8 mouse cellular contexts compared by ENCODE assay signal in the genomic region with DNA sequence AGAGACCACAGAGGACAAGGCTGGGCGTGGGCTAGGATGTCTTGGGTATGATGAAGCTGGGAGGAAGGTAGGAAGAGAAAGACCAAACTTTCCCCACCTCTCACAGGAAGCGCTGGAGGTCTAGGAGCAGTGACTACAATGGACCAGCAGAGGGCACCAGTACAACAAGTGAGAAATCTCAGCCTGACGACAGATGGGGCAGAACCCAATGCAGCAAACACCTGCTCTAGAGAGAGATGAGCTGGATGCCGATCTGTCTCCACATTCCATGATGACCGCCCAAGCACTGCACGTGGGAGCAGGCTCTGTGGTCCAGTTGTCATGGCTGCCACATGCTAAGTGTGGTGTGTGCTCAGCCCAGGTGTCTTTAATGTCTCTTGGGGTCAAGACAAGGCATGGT. TPM values are rescaled to one million over a fixed set of nuclear protein-coding genes. Genes with fewer than 3 reads are reported as not detected.
A peak's percentile ranks its signal among the peaks of the same experiment; 100 is the strongest.
DNase-seq lines count a peak whose midpoint lies in the region; ATAC-seq and TF ChIP-seq lines count a peak whose summit lies in the region.

No protein-coding gene starts in this region.

- no peak overlapping the region for H3K9ac ChIP-seq in MEL (ENCODE audit: control insufficient read depth, low read depth, low read length, poor library complexity, severe bottlenecking)
- no peak overlapping the region for H3K9ac ChIP-seq in forebrain, embryonic 16.5 days (replicated peaks; ENCODE audit: low read depth, low read length)
- H3K9ac ChIP-seq in liver, embryonic 11.5 days (ENCODE audit: low read depth, low read length): no peak overlapping the region
- no peak overlapping the region for H3K9ac ChIP-seq in neural tube, embryonic 12.5 days

- WGBS in forebrain, embryonic 16.5 days: 5% methylated on average over 6 of the region's 6 CpGs
- WGBS in liver, embryonic 11.5 days: 5% methylated on average over 6 of the region's 6 CpGs
- WGBS in neural tube, embryonic 12.5 days: 7% methylated on average over 6 of the region's 6 CpGs

- H3K9me3 ChIP-seq in MEL (replicated peaks; ENCODE audit: insufficient read depth, low read length): no peaks in the 10 kb centered on the region
- H3K9me3 ChIP-seq in forebrain, embryonic 16.5 days (ENCODE audit: control insufficient read depth, low read length): no peaks in the 10 kb centered on the region
- no peaks in the 10 kb centered on the region for H3K9me3 ChIP-seq in liver, embryonic 11.5 days (ENCODE audit: control insufficient read depth, low read length)
- H3K9me3 ChIP-seq in neural tube, embryonic 12.5 days: no peaks in the 10 kb centered on the region

- TF ChIP-seq EP300 in MEL (IDR thresholded peaks at IDR 0.05; ENCODE audit: low read depth in 1 of 2, low read length in 2 of 2): no peak

- H3K4me3 ChIP-seq in MEL (ENCODE audit: control insufficient read depth in 1 of 2, insufficient read depth in 1 of 2, low read depth in 2 of 2, low read length in 2 of 2): no peak overlapping the region
- no peak overlapping the region for H3K4me3 ChIP-seq in forebrain, embryonic 16.5 days (replicated peaks; ENCODE audit: low read length)
- no peak overlapping the region for H3K4me3 ChIP-seq in liver, embryonic 11.5 days (ENCODE audit: low read depth, low read length)
- H3K4me3 ChIP-seq in neural tube, embryonic 12.5 days: no peak overlapping the region

- no peaks in the 10 kb centered on the region for H3K79me2 ChIP-seq in MEL (ENCODE audit: control insufficient read depth, insufficient read depth, low read length, poor library complexity)

- peak; percentile 56 for DNase-seq in CD4-positive helper T cell, adult 2 months (ENCODE audit: low read depth, low spot score)
- peak; percentile 73 for DNase-seq in MEL (ENCODE audit: low read depth, low spot score)
- DNase-seq in cerebellum, adult 8-10 months: peak; percentile 56
- peak; percentile 60 for DNase-seq in kidney, adult 9 months
- peak; percentile 50 for DNase-seq in liver, embryonic 11.5 days (ENCODE audit: low spot score)
- DNase-seq in thymus, postnatal 4 days: peak; percentile 72

- no peaks in the 10 kb centered on the region for H3K27me3 ChIP-seq in MEL (ENCODE audit: control insufficient read depth in 1 of 2, insufficient read depth in 2 of 2, low read length in 2 of 2)
- H3K27me3 ChIP-seq in forebrain, embryonic 16.5 days (replicated peaks; ENCODE audit: control insufficient read depth, insufficient read depth, low read length): no peaks in the 10 kb centered on the region
- peaks cover 3% of the 10 kb centered on the region; the same call in 1 of the 2 replicates for H3K27me3 ChIP-seq in liver, embryonic 11.5 days (replicated peaks; ENCODE audit: control insufficient read depth, insufficient read depth, low read length)
- no peaks in the 10 kb centered on the region for H3K27me3 ChIP-seq in neural tube, embryonic 12.5 days (replicated peaks)

- no peak for TF ChIP-seq POLR2A in MEL (IDR thresholded peaks at IDR 0.05; ENCODE audit: control insufficient read depth in 1 of 2, insufficient read depth in 1 of 2, low read depth in 1 of 2, low read length in 2 of 2, poor library complexity in 1 of 2)

- H3K4me1 ChIP-seq in MEL (ENCODE audit: control insufficient read depth in 1 of 2, insufficient read depth in 2 of 2, low read length in 2 of 2): no peaks in the 10 kb centered on the region
- H3K4me1 ChIP-seq in forebrain, embryonic 16.5 days (replicated peaks; ENCODE audit: control insufficient read depth, insufficient read depth, low read length): peaks cover 3% of the 10 kb centered on the region; the same call in 1 of the 2 replicates
- no peaks in the 10 kb centered on the region for H3K4me1 ChIP-seq in liver, embryonic 11.5 days (replicated peaks; ENCODE audit: control insufficient read depth, insufficient read depth, low read length)
- no peaks in the 10 kb centered on the region for H3K4me1 ChIP-seq in neural tube, embryonic 12.5 days

- peak; percentile 83 to 92 (median 91) for TF ChIP-seq CTCF in MEL (IDR thresholded peaks at IDR 0.05 in 2 of 3, conservative IDR thresholded peaks at IDR 0.05 in 1 of 3; ENCODE audit: control insufficient read depth in 1 of 3, insufficient read depth in 1 of 3, low read depth in 2 of 3, low read length in 3 of 3, poor library complexity in 1 of 3, severe bottlenecking in 1 of 3)

- no peak overlapping the region for H3K27ac ChIP-seq in MEL (ENCODE audit: control insufficient read depth, low read depth, low read length)
- H3K27ac ChIP-seq in forebrain, embryonic 16.5 days (ENCODE audit: low read length): no peak overlapping the region
- no peak overlapping the region for H3K27ac ChIP-seq in liver, embryonic 11.5 days (ENCODE audit: low read depth, low read length)
- H3K27ac ChIP-seq in neural tube, embryonic 12.5 days: no peak overlapping the region

- peak; percentile 75 for ATAC-seq in forebrain, embryonic 16.5 days
- ATAC-seq in liver, embryonic 11.5 days (replicated peaks; ENCODE audit: low FRiP score): no peak
- peak; percentile 67 for ATAC-seq in neural tube, embryonic 12.5 days (ENCODE audit: low FRiP score, low read depth)

- H3K36me3 ChIP-seq in MEL (ENCODE audit: control insufficient read depth in 1 of 2, insufficient read depth in 2 of 2, low read length in 2 of 2): no peaks in the 10 kb centered on the region
- H3K36me3 ChIP-seq in forebrain, embryonic 16.5 days (ENCODE audit: control insufficient read depth, insufficient read depth): no peaks in the 10 kb centered on the region
- H3K36me3 ChIP-seq in liver, embryonic 11.5 days (ENCODE audit: control insufficient read depth, insufficient read depth, low read length): no peaks in the 10 kb centered on the region
- no peaks in the 10 kb centered on the region for H3K36me3 ChIP-seq in neural tube, embryonic 12.5 days

- TF ChIP-seq RAD21 in MEL (IDR thresholded peaks at IDR 0.05; ENCODE audit: low read depth, low read length): peak; percentile 70

- H3K4me2 ChIP-seq in forebrain, embryonic 16.5 days (ENCODE audit: low read length): no peak overlapping the region
- no peak overlapping the region for H3K4me2 ChIP-seq in liver, embryonic 11.5 days
- H3K4me2 ChIP-seq in neural tube, embryonic 12.5 days (replicated peaks): no peak overlapping the region

TF ChIP-seq in MEL, 35 proteins besides CTCF, POLR2A, EP300 and RAD21:
- no peak for TF ChIP-seq ZNF384 (IDR thresholded peaks at IDR 0.05; ENCODE audit: low read depth, low read length)
- peak; percentile 67 for TF ChIP-seq SMC3 (IDR thresholded peaks at IDR 0.05; ENCODE audit: low read depth, low read length)

RNA-seq across cellular contexts. Expression of a gene that starts 10.1 kb away (rescaled TPM):
- total RNA-seq in MEL (2012; rRNA removed): 96.0 and 106 TPM in 2 replicates
- 100 to 1,000 TPM in 1 of 2 experiments, not detected in 1; 107 TPM for polyA plus RNA-seq in MEL (2012; ENCODE audit: insufficient read depth in 1 of 2, insufficient read length in 2 of 2, low read depth in 1 of 2, low replicate concordance in 2 of 2, missing spikeins in 1 of 2)
- 0.77 and 0.99 TPM in 2 replicates for polyA plus RNA-seq in forebrain, embryonic 16.5 days (2015; fragmentation: Nextera tagmentation; extraction: Ambion mirVana)
- polyA plus RNA-seq in liver, embryonic 11.5 days (2014; fragmentation: Nextera tagmentation; extraction: Ambion mirVana): 71.5 and 75.4 TPM in 2 replicates
- polyA plus RNA-seq in neural tube, embryonic 12.5 days (2016; fragmentation: Nextera tagmentation; extraction: Ambion mirVana): 1.2 and 1.6 TPM in 2 replicates

RNA-seq across cellular contexts. Expression of a gene that starts 17.8 kb away (rescaled TPM):
- total RNA-seq in MEL (2012; rRNA removed): 0.04 TPM in 1 of 2 replicates, not detected in the other
- polyA plus RNA-seq in MEL (2012; ENCODE audit: insufficient read depth in 1 of 2, insufficient read length in 2 of 2, low read depth in 1 of 2, low replicate concordance in 2 of 2, missing spikeins in 1 of 2): not detected
- polyA plus RNA-seq in forebrain, embryonic 16.5 days (2015; fragmentation: Nextera tagmentation; extraction: Ambion mirVana): not detected in 2 replicates
- not detected in 2 replicates for polyA plus RNA-seq in liver, embryonic 11.5 days (2014; fragmentation: Nextera tagmentation; extraction: Ambion mirVana)
- polyA plus RNA-seq in neural tube, embryonic 12.5 days (2016; fragmentation: Nextera tagmentation; extraction: Ambion mirVana): not detected in 2 replicates

Comparison
In these comparisons a context has a peak if more than half of its experiments do, and no peak if none do; other contexts are left out.
1. RNA of a gene that starts 10.1 kb away (polyA plus RNA-seq): 107 TPM in MEL and 71.5 to 75.4 TPM in liver, embryonic 11.5 days; 1.2 to 1.6 TPM in neural tube, embryonic 12.5 days and 0.77 to 0.99 TPM in forebrain, embryonic 16.5 days; every median in the first group is over 10 times any median in the second.
2. Peak in every context shown above with its lines, with median percentiles within 50 percentile points of each other: DNase-seq.